In the genomic region with DNA sequence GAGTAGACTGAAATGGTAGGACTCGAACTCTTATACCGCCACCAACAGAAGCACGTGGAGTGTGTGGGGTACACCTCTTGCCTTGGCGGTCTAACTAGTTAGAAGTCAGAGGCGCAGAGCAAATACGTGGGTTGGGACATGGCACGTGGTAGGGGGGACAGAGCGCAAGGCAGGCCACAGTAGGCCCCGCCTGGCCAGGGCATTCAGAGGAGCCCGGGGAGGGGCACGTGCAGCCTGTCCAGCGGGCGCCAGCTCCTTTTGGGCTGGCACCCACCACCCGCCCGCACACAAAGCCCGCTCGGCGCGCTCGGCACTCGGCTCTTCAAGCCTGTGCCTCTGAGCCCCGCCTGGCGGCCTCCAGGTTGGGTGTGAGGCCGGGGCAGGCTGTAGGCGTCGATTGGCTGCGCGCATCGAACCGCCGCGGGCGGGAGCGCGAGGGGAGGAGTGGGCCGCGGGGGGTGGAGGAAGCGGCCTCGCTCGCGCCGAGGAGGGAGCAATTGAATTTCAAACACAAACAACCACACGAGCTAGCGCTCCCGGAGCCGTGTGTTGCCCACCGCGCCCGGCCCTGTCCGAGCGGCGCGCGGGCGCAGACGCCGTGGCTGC, we compare ENCODE assay signal across 8 mouse cellular contexts. TPM values are rescaled to one million over a fixed set of nuclear protein-coding genes. Genes with fewer than 3 reads are reported as not detected.
A peak's percentile ranks its signal among the peaks of the same experiment; 100 is the strongest.
DNase-seq lines count a peak whose midpoint lies in the region; ATAC-seq and TF ChIP-seq lines count a peak whose summit lies in the region.

A gene (plus strand): TSS at position 442 of the 606 bp plus-strand sequence.

- peaks cover 30% of the 10 kb centered on the region for H3K79me2 ChIP-seq in liver, adult 2 months (ENCODE audit: control insufficient read depth, insufficient read depth, low read length)
- peaks cover 45% of the 10 kb centered on the region for H3K79me2 ChIP-seq in myocyte (ENCODE audit: control insufficient read depth, insufficient read depth)

- H3K36me3 ChIP-seq in heart, embryonic 11.5 days (ENCODE audit: control insufficient read depth, insufficient read depth, low read length): no peaks in the 10 kb centered on the region
- H3K36me3 ChIP-seq in kidney, embryonic 16.5 days (ENCODE audit: insufficient read depth, low read length): no peaks in the 10 kb centered on the region
- no peaks in the 10 kb centered on the region for H3K36me3 ChIP-seq in liver, adult 2 months (ENCODE audit: control insufficient read depth, insufficient read depth, low read length)
- H3K36me3 ChIP-seq in myocyte (ENCODE audit: control insufficient read depth, insufficient read depth): no peaks in the 10 kb centered on the region
- H3K36me3 ChIP-seq in splenic B cell, adult 2 months (ENCODE audit: control insufficient read depth, insufficient read depth, low read length, poor library complexity, severe bottlenecking): no peaks in the 10 kb centered on the region

- H3K4me3 ChIP-seq in heart, embryonic 11.5 days (ENCODE audit: low read depth, low read length): peak within 1 kb of the TSS; percentile 98
- peak within 1 kb of the TSS; percentile 97 for H3K4me3 ChIP-seq in kidney, embryonic 16.5 days (ENCODE audit: low read length)
- H3K4me3 ChIP-seq in liver, adult 2 months (ENCODE audit: insufficient read depth, low read depth, low read length): peak within 1 kb of the TSS; percentile 96
- peak within 1 kb of the TSS; percentile 76 for H3K4me3 ChIP-seq in myocyte

- peak within 1 kb of the TSS; percentile 95 for H3ac ChIP-seq in myocyte (ENCODE audit: control insufficient read depth, insufficient read length)

- peak; percentile 94 for DNase-seq in B cell, adult 2 months
- DNase-seq in brain, adult 2 months (ENCODE audit: low read depth, low spot score): peak; percentile 98
- DNase-seq in liver, adult 2 months (ENCODE audit: extremely low read depth, low read depth, low spot score): peak; percentile 85
- DNase-seq in splenic B cell, adult 2 months (ENCODE audit: low read depth, low spot score): peak; percentile 95

- peak within 1 kb of the TSS; percentile 99 for H3K9ac ChIP-seq in heart, embryonic 11.5 days (ENCODE audit: low read depth, low read length)
- H3K9ac ChIP-seq in kidney, embryonic 16.5 days (replicated peaks; ENCODE audit: low read length): peak within 1 kb of the TSS; percentile 99
- peak within 1 kb of the TSS; percentile 97 for H3K9ac ChIP-seq in liver, adult 2 months (ENCODE audit: low read depth, low read length)

- peak within 1 kb of the TSS; percentile 97 for H3K27ac ChIP-seq in heart, embryonic 11.5 days (ENCODE audit: low read depth, low read length)
- H3K27ac ChIP-seq in kidney, embryonic 16.5 days (ENCODE audit: low read length): peak within 1 kb of the TSS; percentile 97
- peak within 1 kb of the TSS; percentile 98 for H3K27ac ChIP-seq in liver, adult 2 months (replicated peaks; ENCODE audit: insufficient read depth, low read depth, low read length)

- TF ChIP-seq CTCF in liver, adult 2 months (IDR thresholded peaks at IDR 0.05; ENCODE audit: low read depth, low read length): no peak

- no peaks in the 10 kb centered on the region for H3K9me3 ChIP-seq in heart, embryonic 11.5 days (replicated peaks; ENCODE audit: control insufficient read depth, low read length)
- H3K9me3 ChIP-seq in kidney, embryonic 16.5 days (ENCODE audit: low read length): no peaks in the 10 kb centered on the region

- H3K4me2 ChIP-seq in heart, embryonic 11.5 days: peak within 1 kb of the TSS; percentile 94
- peak within 1 kb of the TSS; percentile 95 for H3K4me2 ChIP-seq in kidney, embryonic 16.5 days (replicated peaks; ENCODE audit: low read depth, low read length)
- peak within 1 kb of the TSS; percentile 94 for H3K4me2 ChIP-seq in myocyte (ENCODE audit: low read depth)

- ATAC-seq in erythroblast, adult 5-6 weeks (replicated peaks; ENCODE audit: low FRiP score, poor library complexity, severe bottlenecking): peak; percentile 85
- peak; percentile 87 for ATAC-seq in heart, embryonic 11.5 days (replicated peaks; ENCODE audit: insufficient number of reproducible peaks, low FRiP score, low TSS enrichment)
- ATAC-seq in kidney, embryonic 16.5 days (ENCODE audit: low FRiP score, low TSS enrichment): peak; percentile 96

- peak; percentile 56 for TF ChIP-seq POLR2A in liver, adult 2 months (IDR thresholded peaks at IDR 0.05; ENCODE audit: extremely low read depth, insufficient read depth, low read length)
- TF ChIP-seq POLR2A in myocyte (IDR thresholded peaks at IDR 0.05; ENCODE audit: insufficient read length, low read depth): peak; percentile 46

- H3K4me1 ChIP-seq in heart, embryonic 11.5 days (ENCODE audit: control insufficient read depth, insufficient read depth, low read length): peaks cover 38% of the 10 kb centered on the region
- peaks cover 33% of the 10 kb centered on the region for H3K4me1 ChIP-seq in kidney, embryonic 16.5 days (ENCODE audit: insufficient read depth, low read length)
- H3K4me1 ChIP-seq in liver, adult 2 months (ENCODE audit: control insufficient read depth, insufficient read depth, low read length): peaks cover 20% of the 10 kb centered on the region

- no peaks in the 10 kb centered on the region for H3K27me3 ChIP-seq in heart, embryonic 11.5 days (ENCODE audit: control insufficient read depth, insufficient read depth, low read length)
- H3K27me3 ChIP-seq in kidney, embryonic 16.5 days (ENCODE audit: insufficient read depth, low read length): no peaks in the 10 kb centered on the region
- H3K27me3 ChIP-seq in liver, adult 2 months (ENCODE audit: control insufficient read depth, insufficient read depth, low read length): no peaks in the 10 kb centered on the region
- no peaks in the 10 kb centered on the region for H3K27me3 ChIP-seq in myocyte (ENCODE audit: control insufficient read depth, insufficient read depth, insufficient read length)
- H3K27me3 ChIP-seq in splenic B cell, adult 2 months (ENCODE audit: control insufficient read depth, insufficient read depth, low read length, poor library complexity, severe bottlenecking): no peaks in the 10 kb centered on the region

- 1% methylated on average over 51 of the region's 57 CpGs for WGBS in heart, embryonic 11.5 days (ENCODE audit: insufficient replicate concordance)
- WGBS in kidney, embryonic 16.5 days: under 1% methylated on average over 45 of the region's 57 CpGs
- 2% methylated on average over 57 of the region's 57 CpGs for WGBS in liver, adult 2 months

TF ChIP-seq in myocyte, 11 proteins besides CTCF, POLR2A, EP300 and RAD21:
- TF ChIP-seq TCF3 (IDR thresholded peaks at IDR 0.05; ENCODE audit: insufficient read length, low read depth): no peak
- no peak for TF ChIP-seq REST (IDR thresholded peaks at IDR 0.05; ENCODE audit: insufficient read depth, insufficient read length)
- TF ChIP-seq MYOD1 (IDR thresholded peaks at IDR 0.05; ENCODE audit: control insufficient read depth in 1 of 3, insufficient read length in 2 of 3, low read depth in 2 of 3): no peak
- peak; percentile 41 for TF ChIP-seq E2F4 (IDR thresholded peaks at IDR 0.05; ENCODE audit: insufficient read depth)
- TF ChIP-seq POLR2AphosphoS2 (IDR thresholded peaks at IDR 0.05; ENCODE audit: insufficient read length, low read depth): peak; percentile 62
- peak; percentile 45 for TF ChIP-seq MAX (IDR thresholded peaks at IDR 0.05; ENCODE audit: low read depth)
- peak; percentile 76 for TF ChIP-seq USF1 (IDR thresholded peaks at IDR 0.05; ENCODE audit: low read depth)
- TF ChIP-seq SRF (IDR thresholded peaks at IDR 0.05; ENCODE audit: control insufficient read depth, insufficient read length, low read depth): peak; percentile 78
- peak in 2 of 3 experiments; percentile 29 to 35 for TF ChIP-seq MYOG (IDR thresholded peaks at IDR 0.05; ENCODE audit: control insufficient read depth in 1 of 3, insufficient read depth in 1 of 3, insufficient read length in 2 of 3, low read depth in 2 of 3)
- TF ChIP-seq CEBPB (IDR thresholded peaks at IDR 0.05; ENCODE audit: insufficient read depth, poor library complexity, severe bottlenecking): no peak
- no peak for TF ChIP-seq TCF12 (IDR thresholded peaks at IDR 0.05; ENCODE audit: insufficient read depth, poor library complexity, severe bottlenecking)
TF ChIP-seq in myocyte: peak in this region for 6.

RNA-seq across cellular contexts. Expression of the gene that starts here (rescaled TPM):
- total RNA-seq in erythroblast, adult 5-6 weeks (2015; ENCODE audit: low replicate concordance): 99.5 and 116 TPM in 2 replicates
- total RNA-seq in erythroblast, adult 5-6 weeks (2017; ENCODE audit: low replicate concordance): 131 and 168 TPM in 2 replicates
- polyA plus RNA-seq in heart, embryonic 11.5 days (2014; fragmentation: Nextera tagmentation; extraction: Ambion mirVana): 172 and 179 TPM in 2 replicates
- 83.2 and 115 TPM in 2 replicates for polyA plus RNA-seq in kidney, embryonic 16.5 days (2015; fragmentation: Nextera tagmentation; extraction: Ambion mirVana)
- 58.8 and 64.5 TPM in 2 replicates for total RNA-seq in liver, adult 2 months (2014; rRNA removed)
- 74.7 and 87.3 TPM in 2 replicates for polyA plus RNA-seq in liver, adult 2 months (2012; rRNA removed)
- polyA plus RNA-seq in myocyte (2012; fragmentation: generic; extraction: Trizol): 200 TPM

Comparison
In these comparisons a context has a peak if more than half of its experiments do, and no peak if none do; other contexts are left out.
1. Peak in every context shown above with its lines: DNase-seq, ATAC-seq, H3K4me3 ChIP-seq and H3K27ac ChIP-seq.